Mouse (Mus musculus) adrenal gland, postnatal 25 days (tissue): ENCODE measurements around the gene Htr1b. TPM values are rescaled to one million over a fixed set of nuclear protein-coding genes. Genes with fewer than 3 reads are reported as not detected.

Source experiments
- DNase-seq: peaks from one replicate; pipeline ENCODE4 v3.0.0; 2021; ENCODE audit warnings: mixed read lengths
- long read RNA-seq: library from polyadenylated mRNA; stranded (forward); transcript quantifications from one replicate; pipeline ENCODE4 v2.0.0, GENCODE M21; 2021
- total RNA-seq: library from RNA; stranded (reverse); gene quantifications from 2 replicates; pipeline ENCODE4 v1.2.3, GENCODE M21; 2021

The Htr1b gene
- total RNA-seq = 13.4 and 19.5 TPM in 2 replicates
- long read RNA-seq, partial matches to known transcripts = 0 of 2 reads
- long read RNA-seq, other reads (novel, unspliced or antisense) = 2 of 2 reads

DNA sequence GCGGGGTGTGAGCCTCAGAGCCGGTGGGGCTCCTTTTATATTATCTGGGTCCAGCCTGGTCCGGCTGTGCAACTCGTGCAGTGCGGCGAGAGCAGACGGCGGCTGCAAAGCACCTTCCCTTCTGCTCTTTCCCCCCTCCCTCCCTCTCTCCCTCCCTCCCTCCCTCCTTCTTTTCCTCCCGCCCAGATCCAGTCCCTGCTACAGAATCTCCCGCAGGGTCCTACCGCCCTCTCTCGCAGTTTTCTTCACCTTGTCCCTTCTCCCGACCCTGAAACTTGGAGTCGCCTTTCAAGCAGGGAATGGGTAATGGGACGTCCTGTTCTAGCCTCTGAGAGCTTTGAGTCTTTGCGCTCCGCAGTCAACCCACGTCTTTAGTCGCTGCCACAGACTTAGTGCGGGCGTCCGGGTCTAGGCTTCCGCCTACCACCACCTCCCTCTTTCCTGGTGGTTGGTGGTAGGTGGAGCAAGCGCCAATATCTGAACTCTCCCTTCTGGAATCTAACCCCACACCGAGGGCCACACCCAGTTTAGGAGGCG is at the start of gene Htr1b:
TSS of gene Htr1b (minus strand) at position 392 of the 537 bp plus-strand sequence.
- peak; percentile 25 for DNase-seq

DNA sequence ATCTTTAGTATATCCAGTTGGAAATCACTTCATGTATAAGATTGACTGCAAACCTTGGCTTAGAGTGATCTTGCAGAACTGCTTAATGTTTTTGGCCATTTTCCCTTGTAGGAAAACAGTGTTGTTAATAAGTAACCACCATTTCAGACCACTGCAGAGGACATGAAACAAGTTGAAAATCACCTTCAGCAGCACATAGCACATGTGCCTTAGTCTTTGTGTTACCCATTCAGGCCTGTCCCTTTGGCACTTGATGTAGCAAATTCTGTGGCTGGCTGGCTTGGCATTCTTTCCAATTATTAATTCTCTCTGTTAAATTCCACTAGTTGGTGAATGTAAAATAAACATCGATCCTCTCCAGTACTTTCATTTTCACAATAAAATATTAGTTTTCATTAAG is 43.1 kb upstream of the Htr1b start:
- no peak for DNase-seq

DNA sequence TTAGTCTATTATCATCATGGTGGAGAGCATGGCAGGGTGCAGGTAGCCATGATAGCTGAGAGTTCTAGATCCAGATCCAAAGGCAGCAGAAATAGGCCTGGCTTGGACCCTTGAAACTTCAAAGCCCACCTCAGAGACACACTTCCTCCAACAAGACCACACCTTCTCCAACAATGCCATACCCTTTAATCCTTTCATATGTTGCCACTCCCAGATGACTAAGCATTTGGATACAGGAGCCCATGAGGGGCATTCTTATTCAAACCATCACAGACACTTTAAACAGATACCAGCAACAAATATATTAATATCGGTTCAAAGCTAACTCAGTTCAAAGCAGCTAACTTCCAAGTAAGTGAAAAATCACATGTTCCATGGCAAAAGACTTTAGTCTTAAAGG is 3.9 kb upstream of the Htr1b start:
- no peak for DNase-seq

DNA sequence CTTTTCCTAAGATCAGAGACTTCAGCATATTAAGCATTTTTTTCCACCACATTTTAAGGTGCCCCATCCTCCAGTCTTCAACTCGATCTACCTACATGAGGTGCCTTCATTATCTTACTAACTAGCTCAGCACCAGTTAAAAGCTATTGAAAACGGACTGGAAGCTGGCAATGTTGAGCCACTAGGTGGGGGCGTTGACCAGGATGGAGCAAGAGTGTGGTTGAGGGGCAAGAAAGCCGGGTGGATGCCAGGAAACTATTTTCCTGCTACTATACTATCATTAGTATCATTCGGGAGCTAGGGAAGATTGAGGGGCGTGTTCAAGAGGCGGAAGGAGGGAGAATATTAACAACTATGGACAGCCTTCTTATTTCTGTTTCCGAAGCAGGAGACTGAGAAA is 1.5 kb upstream of the Htr1b start:
- peak; percentile 21 for DNase-seq

DNA sequence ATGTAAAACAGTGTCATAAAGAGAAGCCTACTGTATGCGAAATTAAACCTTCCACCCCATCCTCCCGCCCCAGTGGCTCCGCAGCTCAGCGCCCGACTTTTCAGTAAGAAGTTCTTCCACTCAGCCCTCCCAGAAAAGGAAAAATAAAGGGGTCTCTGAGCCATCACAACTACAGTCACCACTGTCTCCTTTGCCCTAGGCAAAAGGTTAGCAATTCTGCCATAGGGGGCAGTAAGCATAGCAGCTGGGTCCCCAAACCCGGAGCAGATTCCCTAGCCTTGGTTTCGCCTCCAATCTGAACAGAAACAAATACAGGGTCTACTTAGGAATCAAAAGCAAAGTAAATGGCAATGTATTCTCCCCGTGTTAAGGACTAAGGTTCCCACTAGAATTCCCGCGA is 535 bp upstream of the Htr1b start:
- DNase-seq = no peak

DNA sequence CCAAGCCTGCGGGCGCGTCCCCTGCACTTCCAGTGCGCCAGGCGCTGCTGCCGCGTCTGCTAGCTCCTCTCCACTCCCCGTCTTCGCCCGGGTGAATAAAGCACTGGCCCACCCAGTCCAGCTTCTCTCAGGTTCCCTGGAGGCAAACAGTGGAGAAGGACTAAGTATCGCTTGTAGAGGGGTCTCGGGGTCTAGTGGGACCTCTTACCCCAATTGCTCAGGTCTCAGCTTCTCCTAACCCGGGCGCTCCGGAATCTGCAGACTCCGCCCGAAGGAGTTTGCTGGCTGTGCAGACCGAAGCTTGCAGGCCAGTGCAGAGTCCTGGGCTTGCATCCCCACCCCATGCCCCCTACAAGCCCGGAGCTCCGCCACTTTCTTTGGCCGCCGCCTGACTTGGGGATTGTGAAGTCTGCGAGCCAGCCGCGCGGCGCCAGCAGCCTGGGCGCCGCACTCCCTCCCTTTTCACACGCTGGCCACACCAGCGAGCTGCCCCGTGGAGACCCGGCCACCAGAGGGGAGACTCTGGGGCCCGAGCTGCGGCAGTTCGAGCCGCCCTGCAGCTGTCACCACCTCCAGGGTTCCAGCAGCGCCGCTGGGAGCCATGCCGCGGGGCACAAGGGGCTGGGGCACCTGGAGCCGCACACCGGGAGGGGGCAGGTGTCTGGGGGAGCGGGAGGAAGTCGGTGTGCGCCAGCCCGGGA is 742 bp downstream of the Htr1b start:
- peak; percentile 55 for DNase-seq

DNA sequence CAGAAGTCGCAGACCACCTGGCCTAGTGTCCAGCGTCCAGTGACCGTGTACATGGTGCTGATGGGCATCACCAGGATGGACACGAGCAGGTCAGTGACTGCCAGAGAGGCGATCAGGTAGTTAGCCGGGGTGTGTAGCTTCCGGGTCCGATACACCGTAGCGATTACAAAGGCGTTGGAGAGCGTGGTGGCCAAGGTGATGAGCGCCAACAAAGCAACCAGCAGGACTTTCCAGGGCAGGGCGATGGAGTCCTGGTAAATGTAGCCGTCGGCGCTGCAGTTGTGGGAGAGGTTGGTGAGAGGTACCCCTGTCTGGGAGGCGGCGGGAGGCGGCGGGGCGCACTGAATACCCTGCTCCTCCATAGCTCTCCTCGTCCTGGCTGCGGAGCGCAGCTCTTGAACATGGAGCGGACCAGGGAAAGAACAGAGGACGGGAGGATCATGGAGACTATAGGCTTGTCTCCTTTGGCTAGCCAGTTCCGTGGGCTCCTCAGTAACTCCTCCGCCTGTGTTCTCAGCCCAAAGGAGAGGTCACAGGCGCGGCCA is 1.4 kb downstream of the Htr1b start:
- peak; percentile 25 for DNase-seq

DNA sequence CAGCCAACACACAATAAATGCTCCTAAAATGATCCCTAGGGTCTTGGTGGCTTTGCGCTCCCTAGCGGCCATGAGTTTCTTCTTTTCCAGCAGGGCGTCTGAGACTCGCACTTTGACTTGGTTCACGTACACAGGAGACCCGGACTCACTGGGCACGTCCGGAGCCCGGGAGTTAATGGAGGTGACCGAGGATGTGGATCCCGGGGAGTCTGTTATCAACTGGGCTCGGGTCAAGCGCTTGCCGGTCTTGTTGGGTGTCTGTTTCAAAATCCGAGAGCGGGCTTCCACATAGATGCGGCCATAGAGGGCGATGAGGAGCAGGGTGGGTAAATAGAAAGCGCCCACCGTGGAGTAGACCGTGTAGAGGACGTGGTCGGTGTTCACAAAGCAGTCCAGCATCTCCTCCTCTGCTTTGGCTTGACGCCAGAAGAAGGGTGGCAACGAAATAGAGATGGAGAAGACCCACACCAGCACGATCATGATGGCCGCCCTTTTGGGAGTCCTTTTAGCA is 2.0 kb downstream of the Htr1b start:
- DNase-seq = peak; percentile 43

DNA sequence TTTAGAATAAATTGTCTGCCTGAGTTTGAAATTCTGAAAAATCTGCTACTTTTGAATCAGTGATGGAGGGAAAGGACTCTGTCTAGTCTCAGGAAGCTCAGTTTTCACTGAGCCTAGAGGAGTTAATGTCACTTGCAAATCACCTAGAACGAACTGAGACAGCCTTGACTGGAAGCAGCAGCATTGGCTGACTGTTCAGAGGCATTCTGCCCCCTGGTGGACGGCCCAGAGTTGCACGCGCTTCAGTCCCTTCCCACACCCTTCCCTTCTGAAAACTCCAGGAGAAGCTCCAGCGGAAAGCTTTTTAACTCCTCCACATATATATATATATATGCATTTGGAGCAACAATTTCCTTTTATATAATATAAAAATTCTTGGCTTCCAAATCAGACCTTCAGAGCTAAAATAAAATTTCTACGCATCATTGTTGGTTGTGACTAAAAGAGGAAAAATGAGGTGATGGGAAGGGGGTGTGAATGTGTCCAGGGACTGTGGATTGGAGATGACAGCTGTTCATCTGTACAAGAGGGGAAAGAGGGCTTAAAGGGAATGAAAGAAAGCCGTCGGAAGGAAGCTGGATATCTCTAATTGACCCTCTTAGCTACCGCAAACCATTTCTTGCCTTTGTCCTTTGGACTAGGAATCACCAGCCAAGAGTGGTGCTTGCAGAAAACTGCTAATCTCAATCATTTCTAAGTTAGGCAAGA is 6.6 kb downstream of the Htr1b start:
- DNase-seq = peak; percentile 88

DNA sequence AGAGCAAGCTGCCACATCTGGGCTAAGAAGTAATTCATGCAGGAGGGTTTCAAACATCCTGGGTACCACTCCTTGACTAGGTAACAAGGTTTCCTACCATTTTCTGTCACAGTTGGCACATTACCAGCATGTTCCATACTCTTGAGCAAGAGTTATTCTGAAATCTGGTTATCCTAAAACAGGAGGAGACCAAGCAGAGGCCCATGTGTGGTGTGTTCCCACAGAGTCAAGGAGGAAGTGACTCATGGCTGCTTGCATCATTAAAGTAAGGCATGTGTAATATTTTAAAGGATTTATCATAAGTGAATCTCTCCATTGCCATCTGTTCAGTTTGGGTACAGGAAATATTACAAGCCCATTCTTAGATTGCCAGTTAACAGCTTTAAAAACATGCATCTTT is 7.7 kb downstream of the Htr1b start:
- DNase-seq = no peak

DNA sequence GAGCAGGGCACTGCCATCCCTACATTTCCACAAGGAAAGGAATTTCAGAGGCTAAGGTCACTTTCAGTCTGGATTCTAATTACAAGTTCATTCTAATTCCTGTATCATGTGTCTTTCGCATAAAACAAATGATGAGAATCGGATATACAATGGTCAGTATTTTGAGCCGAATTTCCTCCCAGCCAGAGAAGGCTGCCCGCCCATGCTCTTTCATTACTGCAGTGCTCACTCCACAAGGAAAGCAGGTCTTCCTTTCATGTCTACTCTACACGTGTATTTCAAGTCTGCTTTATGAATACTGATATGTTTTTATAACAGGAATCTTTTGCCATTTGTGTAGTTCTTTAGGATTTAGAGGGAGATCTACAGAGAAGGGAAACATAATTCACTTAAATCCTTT is 10.8 kb downstream of the Htr1b start:
- no peak for DNase-seq

DNA sequence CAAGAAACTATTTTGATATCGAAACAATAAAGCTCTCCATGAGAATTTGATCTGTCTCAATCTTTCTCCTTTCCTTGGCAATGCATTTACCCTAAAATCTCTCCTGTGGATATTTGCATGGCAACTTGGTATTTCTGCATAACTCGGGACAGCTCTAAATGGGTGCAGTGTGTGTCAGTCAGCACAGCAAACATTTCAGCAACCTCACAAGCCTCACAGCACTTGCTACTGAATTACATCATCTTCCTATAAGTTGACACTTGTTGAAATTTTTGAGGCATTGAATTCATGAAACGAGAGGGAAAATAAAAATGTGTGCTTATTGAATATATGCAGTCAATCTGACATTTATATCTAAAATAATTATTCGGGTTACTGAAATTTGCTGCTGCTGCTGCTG is 22.6 kb downstream of the Htr1b start:
- no peak for DNase-seq

Other genes with a start within 250 kb of the Htr1b start
- gene Mei4, start 229.8 kb upstream of the Htr1b start, total RNA-seq = 0.18 TPM in 1 of 2 replicates, not detected in the other